Mouse (Mus musculus): Measurements from ENCODE around the gene 4430402I18Rik.

DNA sequence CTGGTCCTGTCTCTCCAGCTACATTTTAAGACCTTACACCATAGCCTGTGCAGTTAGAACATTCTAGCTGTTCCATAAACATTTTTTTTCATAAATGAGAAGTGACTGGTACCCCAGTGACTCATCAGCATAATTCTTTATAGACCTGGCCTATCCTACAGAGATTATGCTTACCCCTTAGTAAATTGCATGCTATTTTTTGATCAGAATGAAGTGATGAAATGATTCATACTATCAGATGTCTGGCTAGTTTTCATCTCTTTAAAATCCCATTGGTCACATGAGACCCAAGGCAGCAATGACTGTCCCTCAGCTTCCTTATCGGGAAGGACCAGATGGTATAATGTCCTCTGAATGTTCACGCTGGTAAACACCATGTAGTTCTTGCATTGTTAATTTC lies 66.8 kb downstream of the 4430402I18Rik start:
- no peak for TF ChIP-seq GATA1 (IDR thresholded peaks at IDR 0.05; ENCODE audit: borderline replicate concordance, low read length)
- no peak for TF ChIP-seq FLI1 (IDR thresholded peaks at IDR 0.05; ENCODE audit: low read length)
